8 mouse cellular contexts compared by ENCODE assay signal in genomic region chr4:139001433-139001832, GRCm38 (mm10). TPM values are rescaled to one million over a fixed set of nuclear protein-coding genes. Genes with fewer than 3 reads are reported as not detected.
A peak's percentile ranks its signal among the peaks of the same experiment; 100 is the strongest.
DNase-seq lines count a peak whose midpoint lies in the region.

No protein-coding gene starts in this region.

- intact Hi-C loops in heart, postnatal 25 days (cut with DNase I): loop anchor here (5.0 kb wide), 1 partner anchor 79 kb away; no protein-coding TSS in a partner anchor
- intact Hi-C loops in heart, postnatal 10 days (cut with DNase I): loop anchor here (1.0 kb wide), 1 partner anchor 79 kb away; no protein-coding TSS in a partner anchor
- intact Hi-C loops in left cerebral cortex, postnatal 10 days (cut with DNase I): no loop called here

- DNase-seq in heart, adult 11 months: peak; percentile 91
- no peak for DNase-seq in heart, postnatal 25 days (ENCODE audit: low spot score)
- peak; percentile 8 for DNase-seq in 416B (ENCODE audit: low read depth)
- DNase-seq in adrenal gland, postnatal 10 days: peak; percentile 60
- DNase-seq in heart, postnatal 10 days: peak; percentile 51 to 65
- DNase-seq in B cell, adult 2 months: no peak
- DNase-seq in MN1 (ENCODE audit: low spot score): no peak
- DNase-seq in left cerebral cortex, postnatal 10 days (ENCODE audit: extremely low spot score in 1 of 2, low spot score in 2 of 2): no peak

RNA-seq across cellular contexts. Expression of gene Tmco4, which starts 28.7 kb away (rescaled TPM):
- 10 to 100 TPM in 1 of 2 experiments, 1 to 10 TPM in 1; 7.5 to 10.1 TPM for total RNA-seq in heart, postnatal 25 days (2021)
- total RNA-seq in adrenal gland, postnatal 10 days (2021): 10 to 100 TPM; 14.7 to 15.0 TPM
- total RNA-seq in heart, postnatal 10 days (2021): 10 to 100 TPM; 12.7 to 13.9 TPM
- 1 to 10 TPM; 1.3 to 1.7 TPM for total RNA-seq in left cerebral cortex, postnatal 10 days (2021)

RNA-seq across cellular contexts. Expression of gene Rnf186, which starts 34.5 kb away (rescaled TPM):
- not detected for total RNA-seq in heart, postnatal 25 days (2021)
- total RNA-seq in adrenal gland, postnatal 10 days (2021): not detected
- total RNA-seq in heart, postnatal 10 days (2021): not detected
- not detected for total RNA-seq in left cerebral cortex, postnatal 10 days (2021)

Comparison
In these comparisons a context has a peak if more than half of its experiments do, and no peak if none do; other contexts are left out.
1. DNase-seq: peak in heart, adult 11 months (single experiment), 416B (single experiment), adrenal gland, postnatal 10 days (single experiment) and heart, postnatal 10 days (2 of 2); none in heart, postnatal 25 days (single experiment), B cell, adult 2 months (0 of 2), MN1 (single experiment) and left cerebral cortex, postnatal 10 days (0 of 2).